Mouse (Mus musculus) urinary bladder, adult 18-20 months (tissue): ENCODE measurements around the gene 1810055G02Rik.

Experiments
- DNase-seq, 2 experiments: peaks; one replicate each; pipeline ENCODE4 v3.0.0; 2022; ENCODE audit warnings: low spot score in 2 of 2, mixed read lengths in 2 of 2

Gene 1810055G02Rik

DNA sequence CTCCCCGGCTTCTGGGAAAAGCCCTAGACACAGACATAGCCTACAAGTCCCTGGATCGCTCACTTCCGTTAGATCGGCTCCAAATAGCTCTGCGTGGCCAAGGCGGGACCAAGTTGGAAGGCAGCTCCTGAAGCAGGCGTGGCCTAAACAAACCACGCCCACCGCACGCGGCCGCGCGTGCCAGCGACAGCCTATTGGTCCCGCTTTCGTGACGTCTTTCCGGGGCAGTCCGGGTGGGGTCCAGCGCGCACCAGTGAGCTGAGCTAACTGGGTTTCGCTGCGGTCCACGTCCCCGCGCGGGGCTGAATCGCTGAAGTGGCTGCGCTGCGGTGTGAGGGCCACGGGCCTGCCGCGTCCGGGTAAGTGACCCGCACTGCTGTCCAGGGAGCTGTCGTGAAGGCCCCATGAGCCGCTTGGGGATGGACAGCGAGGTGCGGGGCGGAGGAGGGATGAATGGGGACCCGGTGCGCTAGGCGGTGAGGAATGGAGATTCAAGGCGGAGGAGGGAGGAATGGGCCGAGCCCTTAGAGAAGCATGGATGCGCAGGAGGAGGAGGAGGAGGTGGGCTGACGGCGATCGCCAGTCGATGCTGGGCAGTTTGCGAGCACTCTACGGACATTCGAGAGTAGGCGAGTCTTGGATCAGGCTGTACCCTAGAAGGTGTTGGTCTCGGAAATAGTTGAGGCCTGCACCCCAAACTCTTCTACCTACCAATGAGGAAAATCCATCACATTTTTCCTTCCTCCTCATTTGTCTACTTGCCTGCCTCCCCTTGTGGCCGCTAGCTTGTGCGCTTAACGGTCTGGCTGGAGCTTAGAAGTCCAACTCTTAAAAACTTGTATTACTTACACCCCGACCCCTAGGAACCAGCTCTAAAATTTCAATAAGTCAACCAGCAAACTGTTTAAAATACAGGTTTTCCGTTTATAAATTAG lies at the start of gene 1810055G02Rik:
Gene 1810055G02Rik, plus strand, starts transcription at position 216 of the 935 bp plus-strand sequence.
- peak; percentile 96 to 98 for DNase-seq

GRCm38 (mm10) chr19:3665510-3665909 lies 42.6 kb upstream of the 1810055G02Rik start:
- no peak for DNase-seq

GRCm38 (mm10) chr19:3666632-3667031 lies 41.5 kb upstream of the 1810055G02Rik start:
- no peak for DNase-seq

DNA sequence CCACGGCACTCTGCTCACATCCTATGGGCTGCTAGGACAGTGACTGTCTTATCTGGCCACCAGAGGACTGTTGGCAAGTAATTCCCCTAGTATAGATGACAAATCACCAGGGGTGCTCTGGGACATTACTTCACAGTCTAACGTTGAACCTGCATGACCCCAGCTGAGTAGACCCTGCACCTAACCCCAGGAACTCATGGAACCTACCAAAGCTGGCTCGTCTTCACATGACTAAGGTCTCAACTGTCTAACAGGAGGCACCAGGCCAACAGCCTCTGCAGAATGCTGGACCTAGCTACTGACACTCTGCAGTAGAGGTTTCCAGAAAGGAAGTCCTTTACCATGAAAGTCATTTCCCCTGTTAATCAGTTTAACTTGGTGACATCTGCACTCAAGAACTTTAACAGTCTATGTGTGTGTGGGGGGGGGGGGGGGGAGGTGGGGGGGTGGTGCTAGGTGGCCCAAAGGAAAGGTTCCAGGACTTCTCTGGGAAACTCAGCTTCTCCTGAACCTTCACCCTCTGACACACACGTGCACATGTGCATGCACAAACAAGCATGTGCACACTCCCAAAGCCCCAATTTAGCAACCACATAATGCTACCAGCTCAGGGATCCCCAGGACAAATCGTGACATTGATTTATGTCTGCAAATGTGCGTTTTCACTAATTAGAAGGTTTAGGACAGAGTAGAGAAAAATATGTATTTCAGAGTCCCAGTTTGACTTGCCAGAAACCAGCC lies 40.8 kb upstream of the 1810055G02Rik start:
- DNase-seq = no peak

GRCm38 (mm10) chr19:3667979-3668378 lies 40.1 kb upstream of the 1810055G02Rik start:
- DNase-seq = no peak

DNA sequence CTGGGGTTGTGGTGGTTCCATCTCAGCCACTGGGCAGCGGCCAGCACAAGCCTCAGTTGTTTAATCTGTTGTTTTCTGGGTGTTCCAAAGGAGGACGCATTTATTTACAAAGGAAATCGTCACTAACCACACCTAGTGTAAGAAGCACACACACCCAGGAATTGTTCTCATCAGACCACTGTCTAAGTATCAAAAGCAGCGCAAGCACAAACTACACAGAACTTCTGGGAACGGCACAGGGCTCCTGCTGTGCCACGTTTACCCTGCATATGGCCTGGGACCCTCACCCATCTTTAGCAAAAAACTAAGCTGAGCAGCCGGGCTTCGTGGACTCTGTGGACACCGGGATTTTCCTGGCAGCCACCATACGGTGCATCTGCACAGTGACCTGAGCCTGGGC lies 39.5 kb upstream of the 1810055G02Rik start:
- DNase-seq = no peak

GRCm38 (mm10) chr19:3669100-3669499 lies 39.0 kb upstream of the 1810055G02Rik start:
- DNase-seq = peak in 1 of 2 experiments; percentile 24

DNA sequence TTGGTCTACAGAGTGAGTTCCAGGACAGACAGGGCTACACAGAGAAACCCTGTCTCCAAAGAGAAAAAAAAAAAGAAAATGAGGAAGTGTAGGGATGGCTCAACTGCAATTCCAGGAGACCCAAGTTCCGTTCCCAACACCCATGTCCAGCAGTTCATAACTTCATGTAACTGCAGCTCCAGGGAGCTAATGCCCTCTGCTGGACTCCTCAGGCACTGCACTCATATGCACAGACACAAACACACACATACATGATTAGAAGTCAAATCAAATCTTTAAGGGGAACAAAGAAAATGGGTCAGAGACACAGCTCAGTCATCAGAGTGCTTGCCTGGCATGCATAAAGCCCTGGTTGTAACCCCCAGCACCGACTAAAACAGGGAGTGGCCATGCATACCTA lies 34.9 kb upstream of the 1810055G02Rik start:
- DNase-seq = no peak

GRCm38 (mm10) chr19:3674122-3674855 lies 33.8 kb upstream of the 1810055G02Rik start:
- DNase-seq = no peak

GRCm38 (mm10) chr19:3680732-3681131 lies 27.4 kb upstream of the 1810055G02Rik start:
- DNase-seq = no peak

GRCm38 (mm10) chr19:3681310-3681934 lies 26.7 kb upstream of the 1810055G02Rik start:
- peak in 1 of 2 experiments; percentile 70 for DNase-seq

DNA sequence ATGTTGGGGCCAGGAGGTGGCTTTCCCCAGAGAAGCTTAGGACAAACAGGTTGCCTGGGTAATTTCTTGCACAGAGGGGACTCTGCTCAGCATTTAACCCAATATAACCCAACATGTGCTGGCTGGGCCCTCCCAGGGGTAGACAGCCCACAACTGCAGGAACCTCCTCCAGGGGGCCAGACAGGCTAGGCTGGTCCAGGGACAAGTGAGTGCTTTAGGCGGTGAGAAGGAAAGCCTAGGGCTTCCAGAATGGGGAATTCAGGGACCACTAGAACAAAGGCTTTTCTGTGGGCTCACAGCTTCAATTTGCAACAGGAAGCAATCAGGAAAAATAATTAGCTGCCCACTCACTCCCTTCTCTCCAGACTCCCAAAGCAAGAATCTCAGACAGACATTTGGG lies 23.7 kb upstream of the 1810055G02Rik start:
- no peak for DNase-seq

DNA sequence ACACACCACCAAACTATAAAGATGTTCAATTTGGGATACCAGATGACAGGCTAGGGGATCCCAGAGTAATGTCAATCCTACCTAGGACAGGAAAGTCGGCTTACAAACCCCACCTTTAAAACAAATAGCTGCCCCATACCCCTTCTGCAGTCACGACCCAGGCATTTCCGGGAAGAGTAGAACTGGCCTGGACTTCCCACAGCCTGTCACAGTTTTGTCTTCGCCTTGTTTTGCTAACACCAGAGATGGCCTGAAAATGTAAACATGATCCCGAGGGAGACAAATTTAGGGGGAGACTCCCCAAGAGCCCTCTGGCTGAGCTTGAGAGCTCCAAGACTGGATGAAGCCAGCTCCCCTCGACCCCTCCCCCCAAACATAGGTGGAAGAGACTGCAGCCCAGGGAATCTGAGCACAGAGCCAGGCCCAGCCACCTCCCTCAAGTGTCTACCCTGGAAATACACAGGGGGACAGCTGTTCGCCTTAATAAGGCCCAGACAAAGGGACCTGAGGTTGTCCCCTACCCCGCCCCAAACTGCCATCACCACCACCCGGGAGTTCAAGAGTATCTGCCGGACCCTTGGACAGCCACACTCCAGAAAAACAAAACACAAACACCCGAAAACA lies 23.0 kb upstream of the 1810055G02Rik start:
- DNase-seq = no peak

DNA sequence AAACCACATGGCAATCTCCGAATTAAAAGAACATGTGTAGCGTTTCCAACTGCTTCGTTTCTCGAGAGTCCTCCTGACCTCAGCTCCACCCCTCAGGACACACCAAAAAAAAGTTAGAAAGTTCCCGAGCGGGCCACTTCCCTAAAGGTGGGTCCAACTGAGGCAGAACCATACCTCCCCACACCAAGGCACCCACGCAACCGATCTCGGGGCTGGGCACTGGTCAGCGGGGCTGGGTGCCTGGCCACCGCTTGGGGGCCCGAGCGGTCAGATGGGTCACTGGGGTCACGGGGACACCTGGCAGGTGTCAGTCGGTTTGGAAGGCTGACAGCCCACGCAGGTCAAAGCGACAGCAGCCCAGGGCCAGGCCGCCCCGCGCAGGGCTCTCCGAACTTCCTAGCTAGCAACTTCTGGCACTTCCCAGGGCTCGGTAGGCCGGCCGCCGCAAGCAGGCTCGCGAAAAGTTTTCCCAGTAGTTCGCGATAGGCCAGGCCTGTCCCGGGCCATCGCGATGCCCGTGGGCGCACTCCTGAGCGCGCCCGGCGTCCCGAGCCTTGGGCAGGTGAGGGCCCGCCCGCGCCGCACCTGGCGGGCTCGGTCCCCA lies 22.4 kb upstream of the 1810055G02Rik start:
- no peak for DNase-seq

DNA sequence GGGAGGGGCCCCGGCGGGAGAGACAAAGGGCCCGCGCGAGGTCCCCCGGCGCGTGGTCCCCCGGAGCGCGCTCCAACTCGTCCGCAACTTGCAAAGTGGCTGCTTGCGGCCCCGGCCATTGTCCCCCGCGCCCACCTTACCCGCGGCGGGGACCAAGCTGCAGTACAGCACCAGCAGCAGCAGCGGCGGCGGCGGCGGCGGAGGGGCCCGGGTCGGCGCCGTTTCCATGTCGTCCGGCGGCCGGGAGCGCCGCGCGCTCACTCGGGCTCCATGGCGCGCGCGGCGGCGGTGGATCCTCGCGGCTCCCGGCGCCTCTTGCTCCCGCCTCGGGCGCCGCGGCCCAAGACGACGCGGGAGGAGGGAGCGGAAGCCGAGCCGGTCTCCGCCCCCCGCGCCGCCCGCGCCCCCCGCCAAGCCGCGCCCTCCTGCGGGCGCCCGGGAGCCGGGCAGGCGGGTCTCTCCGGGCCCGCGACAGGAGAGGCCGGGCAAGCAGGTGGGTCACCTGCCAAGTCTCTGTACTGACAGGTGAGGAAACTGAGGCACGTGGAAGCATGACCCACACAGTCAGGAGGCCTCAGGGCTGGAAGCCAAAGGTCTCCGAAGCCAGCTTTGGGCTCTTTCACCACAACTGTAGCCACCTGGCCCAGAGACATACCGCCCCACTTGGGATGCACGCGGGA lies 21.7 kb upstream of the 1810055G02Rik start, which contains the start of gene Lrp5:
Gene Lrp5, minus strand, starts transcription at position 350 of the 680 bp plus-strand sequence.
- peak; percentile 57 to 63 for DNase-seq

GRCm38 (mm10) chr19:3687676-3688171 lies 20.4 kb upstream of the 1810055G02Rik start:
- no peak for DNase-seq

- no peak for DNase-seq
Measured at GRCm38 (mm10) chr19:3691337-3691736, 16.8 kb upstream of the 1810055G02Rik start.

GRCm38 (mm10) chr19:3692414-3693145 lies 15.5 kb upstream of the 1810055G02Rik start:
- no peak for DNase-seq

GRCm38 (mm10) chr19:3694476-3694875 lies 13.6 kb upstream of the 1810055G02Rik start:
- no peak for DNase-seq
